Mouse (Mus musculus) stomach, postnatal 0 days (tissue): Measurements from ENCODE around the gene Tmem35b.

Experiments
- CTCF ChIP-seq: IDR thresholded peaks from 2 replicates; pipeline ENCODE4 v1.5.1; 2016; ENCODE audit warnings: antibody characterized with exemption, low read depth, mild to moderate bottlenecking, moderate library complexity
- EP300 ChIP-seq: optimal IDR thresholded peaks from 2 replicates; pipeline ENCODE3; 2016; ENCODE audit warnings: antibody characterized with exemption

DNA sequence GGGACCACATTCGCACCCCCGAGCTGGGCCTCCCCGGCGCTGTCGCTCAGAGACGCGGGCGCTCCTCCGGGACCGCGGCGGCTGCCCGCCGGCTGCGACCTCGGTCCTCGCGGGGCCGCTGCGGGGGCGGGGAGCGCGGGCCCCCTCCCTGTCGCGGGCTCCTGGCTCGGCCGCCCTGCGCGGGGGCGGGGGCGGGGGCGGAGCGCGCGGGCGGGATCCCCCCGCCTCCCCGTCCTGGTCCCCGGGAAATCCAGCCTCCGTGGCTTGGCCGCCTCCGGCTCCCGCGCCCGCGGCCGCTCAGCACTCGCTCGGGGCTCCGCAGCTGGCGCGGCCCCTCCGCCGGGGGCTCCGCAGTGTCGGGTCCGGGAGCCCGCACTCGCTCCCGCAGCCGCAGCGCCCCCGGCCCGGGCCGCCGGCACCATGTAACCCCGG, 45.4 kb downstream of the Tmem35b start, which contains the start of gene Dlgap3:
- TF ChIP-seq CTCF = no peak
- TF ChIP-seq EP300 = no peak
